Mouse (Mus musculus): ENCODE results near the gene Hook1. TPM values are rescaled to one million over a fixed set of nuclear protein-coding genes. Genes with fewer than 3 reads are reported as not detected.
"Not testable (repeated sequence)": the region's sequence is repeated elsewhere in the genome, so short reads cannot be mapped to it uniquely, and the experiment has no call there.

Gene Hook1
- polyA plus RNA-seq, 1 experiment from 2014 or later: 15.9 TPM

GRCm38 (mm10) chr4:95934384-95935035 lies 32.5 kb upstream of the Hook1 start:
- Histone ChIP-seq H3K4me1 (replicated peaks; ENCODE audit: control insufficient read depth, insufficient read depth, low read length) (no peaks in the 10 kb centered on the region), H3K9ac (ENCODE audit: low read length) (no peak overlapping the region), H3K36me3 (ENCODE audit: control insufficient read depth, insufficient read depth, low read length) (no peaks in the 10 kb centered on the region), H3K4me2 (ENCODE audit: low read depth, low read length) (no peak overlapping the region), H3K27me3 (ENCODE audit: control insufficient read depth, insufficient read depth, low read depth, low read length) (no peaks in the 10 kb centered on the region), H3K27ac (ENCODE audit: low read length) (no peak overlapping the region), H3K4me3 (ENCODE audit: low read length) (no peak overlapping the region), H3K9me3 (ENCODE audit: control insufficient read depth, low read length) (no peaks in the 10 kb centered on the region)
- WGBS: 89% methylated on average over 4 of the region's 4 CpGs
- ATAC-seq (ENCODE audit: low read depth): no peak

GRCm38 (mm10) chr4:95938701-95939100 lies 28.3 kb upstream of the Hook1 start:
- no peaks in the 10 kb centered on the region for H3K9me3 ChIP-seq (ENCODE audit: control insufficient read depth, low read length)
- ATAC-seq (ENCODE audit: low read depth): no peak
- no peak overlapping the region for H3K27ac ChIP-seq (ENCODE audit: low read length)
- no peaks in the 10 kb centered on the region for H3K4me1 ChIP-seq (replicated peaks; ENCODE audit: control insufficient read depth, insufficient read depth, low read length)
- no peak overlapping the region for H3K4me2 ChIP-seq (ENCODE audit: low read depth, low read length)
- no peak overlapping the region for H3K4me3 ChIP-seq (ENCODE audit: low read length)
- WGBS: 82% methylated on average over 3 of the region's 3 CpGs
- H3K9ac ChIP-seq (ENCODE audit: low read length): no peak overlapping the region
- H3K27me3 ChIP-seq (ENCODE audit: control insufficient read depth, insufficient read depth, low read depth, low read length): no peaks in the 10 kb centered on the region
- H3K36me3 ChIP-seq (ENCODE audit: control insufficient read depth, insufficient read depth, low read length): no peaks in the 10 kb centered on the region

- WGBS: 65% methylated on average over 1 of the region's 1 CpGs
- Histone ChIP-seq H3K27me3 (ENCODE audit: control insufficient read depth, insufficient read depth, low read depth, low read length) (no peaks in the 10 kb centered on the region), H3K4me3 (ENCODE audit: low read length) (no peak overlapping the region), H3K27ac (ENCODE audit: low read length) (no peak overlapping the region), H3K36me3 (ENCODE audit: control insufficient read depth, insufficient read depth, low read length) (no peaks in the 10 kb centered on the region), H3K9ac (ENCODE audit: low read length) (no peak overlapping the region), H3K4me2 (ENCODE audit: low read depth, low read length) (no peak overlapping the region), H3K9me3 (ENCODE audit: control insufficient read depth, low read length) (no peaks in the 10 kb centered on the region), H3K4me1 (replicated peaks; ENCODE audit: control insufficient read depth, insufficient read depth, low read length) (no peaks in the 10 kb centered on the region)
- ATAC-seq (ENCODE audit: low read depth): no peak
Measured at GRCm38 (mm10) chr4:95947896-95948295, 19.1 kb upstream of the Hook1 start.

DNA sequence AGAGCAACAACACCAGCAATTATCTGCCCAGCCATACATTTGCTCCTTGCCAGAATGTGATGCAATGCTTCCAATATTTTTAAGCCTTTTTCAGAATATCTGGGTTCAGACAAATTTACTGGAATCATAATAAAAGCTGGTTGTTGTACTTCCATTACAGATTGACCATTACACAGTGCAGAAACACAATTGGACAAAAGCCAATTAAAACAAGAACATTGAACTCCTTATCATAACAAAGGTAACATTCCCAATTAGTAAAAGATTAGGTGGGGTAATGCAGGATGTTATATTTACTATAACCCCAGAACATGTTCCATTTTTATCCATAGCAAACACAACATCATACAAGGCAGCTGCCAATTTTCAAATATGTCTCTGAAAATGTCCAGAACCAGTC lies 13.7 kb upstream of the Hook1 start:
- no peak for ATAC-seq (ENCODE audit: low read depth)
- no peaks in the 10 kb centered on the region for H3K4me1 ChIP-seq (replicated peaks; ENCODE audit: control insufficient read depth, insufficient read depth, low read length)

GRCm38 (mm10) chr4:95982221-95982620 lies 15.2 kb downstream of the Hook1 start:
- not testable (repeated sequence) for H3K9ac ChIP-seq (ENCODE audit: low read length)

More for the DNA sequence above, 13.7 kb upstream of the Hook1 start:
- H3K27ac ChIP-seq (ENCODE audit: low read length): no peak overlapping the region
- no peaks in the 10 kb centered on the region for H3K36me3 ChIP-seq (ENCODE audit: control insufficient read depth, insufficient read depth, low read length)
- no peak overlapping the region for H3K4me3 ChIP-seq (ENCODE audit: low read length)
- no peak overlapping the region for H3K9ac ChIP-seq (ENCODE audit: low read length)
- no peak overlapping the region for H3K4me2 ChIP-seq (ENCODE audit: low read depth, low read length)
- no peaks in the 10 kb centered on the region for H3K27me3 ChIP-seq (ENCODE audit: control insufficient read depth, insufficient read depth, low read depth, low read length)
- H3K9me3 ChIP-seq (ENCODE audit: control insufficient read depth, low read length): no peaks in the 10 kb centered on the region

GRCm38 (mm10) chr4:96016875-96017274 lies 49.8 kb downstream of the Hook1 start:
- no peak for ATAC-seq (ENCODE audit: low read depth)
- 88% methylated on average over 1 of the region's 1 CpGs for WGBS

More at GRCm38 (mm10) chr4:95982221-95982620, 15.2 kb downstream of the Hook1 start:
- not testable (repeated sequence) for H3K4me2 ChIP-seq (ENCODE audit: low read depth, low read length); H3K4me3 ChIP-seq (ENCODE audit: low read length); H3K27me3 ChIP-seq (ENCODE audit: control insufficient read depth, insufficient read depth, low read depth, low read length); H3K4me1 ChIP-seq (replicated peaks; ENCODE audit: control insufficient read depth, insufficient read depth, low read length); ATAC-seq (ENCODE audit: low read depth); H3K27ac ChIP-seq (ENCODE audit: low read length); H3K9me3 ChIP-seq (ENCODE audit: control insufficient read depth, low read length); H3K36me3 ChIP-seq (ENCODE audit: control insufficient read depth, insufficient read depth, low read length)
- WGBS: 94% methylated on average over 17 of the region's 17 CpGs

DNA sequence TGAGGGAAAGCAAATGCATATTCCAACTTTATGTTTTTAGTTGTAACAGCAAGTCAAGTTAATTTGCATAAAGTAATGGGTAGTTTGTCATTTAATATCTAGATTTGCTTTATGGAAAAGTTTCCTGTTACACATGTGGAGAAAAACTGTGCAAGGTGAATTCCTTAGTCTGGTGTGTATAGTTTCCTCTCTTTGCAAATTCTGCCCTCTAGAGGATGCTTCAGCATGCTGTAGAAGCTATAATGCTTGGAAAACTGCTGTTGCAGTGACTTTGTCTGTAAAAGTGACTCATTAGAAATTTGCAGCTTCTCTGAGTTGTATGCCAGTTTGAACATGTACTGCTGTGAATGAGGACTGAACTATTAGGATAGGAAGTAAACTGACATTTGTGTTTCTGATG lies 55.8 kb downstream of the Hook1 start:
- Histone ChIP-seq H3K9me3 (ENCODE audit: control insufficient read depth, low read length) (no peaks in the 10 kb centered on the region), H3K4me1 (replicated peaks; ENCODE audit: control insufficient read depth, insufficient read depth, low read length) (no peaks in the 10 kb centered on the region), H3K4me3 (ENCODE audit: low read length) (no peak overlapping the region), H3K27me3 (ENCODE audit: control insufficient read depth, insufficient read depth, low read depth, low read length) (no peaks in the 10 kb centered on the region), H3K4me2 (ENCODE audit: low read depth, low read length) (no peak overlapping the region), H3K9ac (ENCODE audit: low read length) (no peak overlapping the region), H3K36me3 (ENCODE audit: control insufficient read depth, insufficient read depth, low read length) (no peaks in the 10 kb centered on the region), H3K27ac (ENCODE audit: low read length) (no peak overlapping the region)
- no peak for ATAC-seq (ENCODE audit: low read depth)

More at GRCm38 (mm10) chr4:96016875-96017274, 49.8 kb downstream of the Hook1 start:
- Histone ChIP-seq H3K4me2 (ENCODE audit: low read depth, low read length) (no peak overlapping the region), H3K27ac (ENCODE audit: low read length) (no peak overlapping the region), H3K4me1 (replicated peaks; ENCODE audit: control insufficient read depth, insufficient read depth, low read length) (no peaks in the 10 kb centered on the region), H3K9me3 (ENCODE audit: control insufficient read depth, low read length) (no peaks in the 10 kb centered on the region), H3K4me3 (ENCODE audit: low read length) (no peak overlapping the region), H3K9ac (ENCODE audit: low read length) (no peak overlapping the region), H3K27me3 (ENCODE audit: control insufficient read depth, insufficient read depth, low read depth, low read length) (no peaks in the 10 kb centered on the region), H3K36me3 (ENCODE audit: control insufficient read depth, insufficient read depth, low read length) (no peaks in the 10 kb centered on the region)

DNA sequence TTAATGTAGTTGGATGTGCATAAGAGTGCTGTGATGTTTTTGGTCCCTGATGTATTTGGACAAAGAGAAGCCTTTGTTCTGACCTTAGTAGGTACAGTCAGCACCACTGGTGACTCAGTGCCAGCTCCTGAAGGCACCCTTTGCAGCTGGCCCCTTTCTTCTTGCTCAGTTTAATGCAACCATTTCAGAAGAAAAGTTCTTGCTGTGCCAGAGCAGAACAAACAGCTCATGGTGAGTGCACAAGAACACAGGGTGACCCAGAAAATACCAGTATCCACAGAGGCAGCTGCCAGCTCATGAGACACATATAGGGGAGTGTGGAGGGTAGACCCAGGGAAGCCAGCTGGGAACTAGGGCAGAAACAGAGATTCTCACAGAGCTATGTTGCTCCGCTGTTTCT lies 61.4 kb downstream of the Hook1 start:
- Histone ChIP-seq H3K4me1 (replicated peaks; ENCODE audit: control insufficient read depth, insufficient read depth, low read length) (no peaks in the 10 kb centered on the region), H3K9ac (ENCODE audit: low read length) (no peak overlapping the region), H3K4me3 (ENCODE audit: low read length) (no peak overlapping the region), H3K36me3 (ENCODE audit: control insufficient read depth, insufficient read depth, low read length) (no peaks in the 10 kb centered on the region), H3K9me3 (ENCODE audit: control insufficient read depth, low read length) (no peaks in the 10 kb centered on the region), H3K4me2 (ENCODE audit: low read depth, low read length) (no peak overlapping the region), H3K27me3 (ENCODE audit: control insufficient read depth, insufficient read depth, low read depth, low read length) (no peaks in the 10 kb centered on the region), H3K27ac (ENCODE audit: low read length) (no peak overlapping the region)
- WGBS: 92% methylated on average over 1 of the region's 1 CpGs
- ATAC-seq (ENCODE audit: low read depth): no peak

GRCm38 (mm10) chr4:96060106-96060505 lies 93.1 kb downstream of the Hook1 start:
- 85% methylated on average over 2 of the region's 2 CpGs for WGBS
- Histone ChIP-seq H3K27me3 (ENCODE audit: control insufficient read depth, insufficient read depth, low read depth, low read length) (no peaks in the 10 kb centered on the region), H3K4me3 (ENCODE audit: low read length) (no peak overlapping the region), H3K9ac (ENCODE audit: low read length) (no peak overlapping the region), H3K9me3 (ENCODE audit: control insufficient read depth, low read length) (no peaks in the 10 kb centered on the region), H3K4me2 (ENCODE audit: low read depth, low read length) (no peak overlapping the region), H3K27ac (ENCODE audit: low read length) (no peak overlapping the region), H3K4me1 (replicated peaks; ENCODE audit: control insufficient read depth, insufficient read depth, low read length) (no peaks in the 10 kb centered on the region), H3K36me3 (ENCODE audit: control insufficient read depth, insufficient read depth, low read length) (no peaks in the 10 kb centered on the region)
- no peak for ATAC-seq (ENCODE audit: low read depth)

- H3K4me2 ChIP-seq (ENCODE audit: low read depth, low read length): no peak overlapping the region
- no peaks in the 10 kb centered on the region for H3K4me1 ChIP-seq (replicated peaks; ENCODE audit: control insufficient read depth, insufficient read depth, low read length)
- ATAC-seq (ENCODE audit: low read depth): no peak
- no peaks in the 10 kb centered on the region for H3K27me3 ChIP-seq (ENCODE audit: control insufficient read depth, insufficient read depth, low read depth, low read length)
- H3K9ac ChIP-seq (ENCODE audit: low read length): no peak overlapping the region
- no peaks in the 10 kb centered on the region for H3K36me3 ChIP-seq (ENCODE audit: control insufficient read depth, insufficient read depth, low read length)
- H3K4me3 ChIP-seq (ENCODE audit: low read length): no peak overlapping the region
- no peaks in the 10 kb centered on the region for H3K9me3 ChIP-seq (ENCODE audit: control insufficient read depth, low read length)
- 70% methylated on average over 2 of the region's 2 CpGs for WGBS
- H3K27ac ChIP-seq (ENCODE audit: low read length): no peak overlapping the region
Measured at GRCm38 (mm10) chr4:96062045-96062444, 95.0 kb downstream of the Hook1 start.
